Mouse (Mus musculus) neural tube, embryonic 13.5 days (tissue): Measurements from ENCODE around the gene Dpf1. TPM values are rescaled to one million over a fixed set of nuclear protein-coding genes. Genes with fewer than 3 reads are reported as not detected.

Experiments used
- ATAC-seq: fragments of 200-750 bp; cut with Nextera tagmentation; 2 replicates; pipeline ENCODE4 v1.8.0; 2017; ENCODE audit warnings: low read depth, mild to moderate bottlenecking, moderate TSS enrichment, moderate library complexity
- H3K27ac ChIP-seq: fragments of 300-500 bp; sonication (generic); replicated peaks from 2 replicates; pipeline ENCODE4 v1.5.1; 2015; ENCODE audit warnings: moderate library complexity, mild to moderate bottlenecking, inconsistent platforms
- H3K27me3 ChIP-seq: fragments of 300-500 bp; sonication (generic); 2 replicates; pipeline ENCODE4 v1.6.1; 2015; ENCODE audit warnings: mild to moderate bottlenecking, inconsistent platforms
- H3K36me3 ChIP-seq: fragments of 300-500 bp; sonication (generic); 2 replicates; pipeline ENCODE4 v1.6.1; 2015; ENCODE audit warnings: mild to moderate bottlenecking, inconsistent platforms
- H3K4me1 ChIP-seq: fragments of 300-500 bp; sonication (generic); replicated peaks from 2 replicates; pipeline ENCODE4 v1.6.1; 2015; ENCODE audit warnings: inconsistent platforms
- H3K4me2 ChIP-seq: fragments of 300-500 bp; sonication (generic); 2 replicates; pipeline ENCODE4 v1.6.1; 2015; ENCODE audit warnings: inconsistent platforms, mild to moderate bottlenecking, moderate library complexity
- H3K4me3 ChIP-seq: fragments of 300-500 bp; sonication (generic); 2 replicates; pipeline ENCODE4 v1.5.1; 2015; ENCODE audit warnings: mild to moderate bottlenecking, inconsistent platforms
- H3K9ac ChIP-seq: fragments of 300-500 bp; sonication (generic); 2 replicates; pipeline ENCODE4 v1.6.1; 2015; ENCODE audit warnings: moderate library complexity, mild to moderate bottlenecking, inconsistent platforms
- H3K9me3 ChIP-seq: fragments of 300-500 bp; sonication (generic); 2 replicates; pipeline ENCODE4 v1.6.1; 2016; ENCODE audit warnings: inconsistent platforms
- WGBS: fragments of 180-500 bp; shearing (Covaris S2); methylation state at CpG from one replicate; pipeline ENCODE4 v1.1.7; 2015; 5-methylcytosine and 5-hydroxymethylcytosine counted together
- polyA plus RNA-seq: library from polyadenylated mRNA; unstranded; fragments of >200 nt; fragmentation: Nextera tagmentation; extraction: Ambion mirVana; gene quantifications from 2 replicates; pipeline ENCODE4 v1.2.1, GENCODE M21; 2015

The Dpf1 gene
- polyA plus RNA-seq, 1 experiment from 2014 or later = 175 TPM

DNA sequence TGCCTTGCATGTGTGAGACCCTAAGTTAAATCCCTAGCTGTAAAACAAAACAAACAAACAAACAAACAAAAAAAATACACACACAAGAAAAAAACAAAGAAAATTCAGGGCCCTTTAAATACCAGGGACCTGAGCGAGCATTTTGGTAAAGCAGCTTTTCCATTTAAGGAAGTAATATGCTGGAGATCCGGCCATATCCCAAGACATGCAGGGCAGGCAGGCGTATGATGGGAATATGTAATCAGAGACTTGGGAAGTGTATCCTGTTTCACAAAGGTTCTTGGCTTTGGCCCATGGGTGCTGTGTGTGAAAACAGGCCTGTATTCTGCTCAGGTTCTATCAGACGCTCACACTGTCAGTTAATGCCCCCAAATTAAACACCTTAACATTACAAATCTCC lies 26.2 kb upstream of the Dpf1 start:
- Histone ChIP-seq H3K9me3 (no peaks in the 10 kb centered on the region), H3K4me2 (no peak overlapping the region), H3K4me1 (peaks cover 17% of the 10 kb centered on the region), H3K9ac (no peak overlapping the region), H3K27me3 (peaks cover 31% of the 10 kb centered on the region), H3K4me3 (no peak overlapping the region), H3K27ac (no peak overlapping the region), H3K36me3 (no peaks in the 10 kb centered on the region)
- no peak for ATAC-seq
- 94% methylated on average over 4 of the region's 4 CpGs for WGBS

DNA sequence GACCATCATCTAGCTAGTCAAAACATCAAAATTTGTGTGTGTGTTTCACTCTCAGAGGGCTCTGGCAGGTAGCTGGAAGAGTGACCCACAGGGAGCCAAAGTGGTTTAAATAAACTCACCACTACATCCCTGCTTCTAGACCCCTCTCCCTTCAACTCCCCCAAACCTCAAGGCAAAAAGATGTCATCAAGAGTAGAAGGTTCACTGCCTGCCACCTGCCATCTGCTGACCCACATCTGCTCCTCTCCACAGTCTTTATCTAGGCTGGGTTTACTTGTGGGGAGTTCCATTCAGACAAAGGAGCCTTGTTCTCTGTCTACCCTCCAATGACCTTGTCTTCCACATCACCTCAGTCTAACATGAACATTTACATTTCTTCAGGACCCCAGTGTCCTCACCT lies 24.5 kb upstream of the Dpf1 start:
- H3K4me1 ChIP-seq = peaks cover 17% of the 10 kb centered on the region
- H3K4me3 ChIP-seq = no peak overlapping the region
- H3K27ac ChIP-seq = no peak overlapping the region
- no peak overlapping the region for H3K4me2 ChIP-seq
- H3K36me3 ChIP-seq = no peaks in the 10 kb centered on the region
- H3K9me3 ChIP-seq = no peaks in the 10 kb centered on the region
- ATAC-seq = no peak
- peaks cover 41% of the 10 kb centered on the region for H3K27me3 ChIP-seq
- no peak overlapping the region for H3K9ac ChIP-seq

DNA sequence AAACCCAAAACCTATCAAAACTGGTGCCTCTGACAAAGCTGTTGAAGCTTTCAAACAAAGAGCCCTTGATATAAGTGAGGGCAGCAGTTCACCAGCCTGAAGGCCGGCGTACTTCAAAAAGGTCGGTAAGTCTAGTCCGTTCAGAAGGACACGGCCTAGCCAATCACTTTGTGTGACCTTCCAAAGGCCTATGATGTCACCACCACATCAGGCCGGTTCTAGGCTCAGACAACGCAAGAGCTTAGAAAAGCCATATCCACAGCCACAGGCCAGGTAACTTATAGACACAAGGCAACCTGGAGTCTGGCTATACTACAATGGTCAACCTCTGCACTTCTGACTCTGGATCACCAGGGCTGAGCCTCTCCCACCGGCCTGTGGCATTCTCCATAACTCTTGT lies 23.8 kb upstream of the Dpf1 start:
- H3K4me2 ChIP-seq = no peak overlapping the region
- H3K9me3 ChIP-seq = no peaks in the 10 kb centered on the region
- no peak overlapping the region for H3K27ac ChIP-seq
- no peak overlapping the region for H3K4me3 ChIP-seq
- peaks cover 41% of the 10 kb centered on the region for H3K27me3 ChIP-seq
- peaks cover 17% of the 10 kb centered on the region for H3K4me1 ChIP-seq
- no peaks in the 10 kb centered on the region for H3K36me3 ChIP-seq
- no peak overlapping the region for H3K9ac ChIP-seq
- ATAC-seq = no peak
- WGBS = 87% methylated on average over 8 of the region's 8 CpGs

DNA sequence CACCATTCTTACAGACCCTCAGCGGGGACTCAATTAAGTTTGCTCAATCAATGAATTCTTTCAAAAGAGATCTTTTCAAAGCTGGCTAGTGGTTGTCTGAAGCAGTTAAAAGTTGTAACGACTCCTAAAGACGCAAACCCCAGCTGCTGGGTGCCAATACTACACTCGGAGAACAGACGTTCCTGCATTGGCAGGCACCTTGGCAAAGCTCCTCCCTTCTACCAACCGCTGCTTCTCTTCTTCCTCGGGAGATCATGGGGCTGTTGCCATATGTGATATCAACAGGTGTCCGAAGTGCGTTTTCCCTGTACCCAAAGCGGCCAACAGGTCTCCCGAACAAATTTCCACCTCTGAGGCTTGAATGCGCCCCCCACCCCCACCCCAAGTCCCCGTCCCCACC lies 22.9 kb upstream of the Dpf1 start:
- peaks cover 48% of the 10 kb centered on the region for H3K27me3 ChIP-seq
- H3K9me3 ChIP-seq = no peaks in the 10 kb centered on the region
- 8% methylated on average over 13 of the region's 13 CpGs for WGBS
- H3K36me3 ChIP-seq = no peaks in the 10 kb centered on the region
- H3K4me3 ChIP-seq = peak overlapping the region; percentile 56
- H3K4me1 ChIP-seq = peaks cover 17% of the 10 kb centered on the region
- no peak overlapping the region for H3K27ac ChIP-seq
- peak overlapping the region; percentile 71 for H3K9ac ChIP-seq
- no peak for ATAC-seq
- peak overlapping the region; percentile 96 for H3K4me2 ChIP-seq

DNA sequence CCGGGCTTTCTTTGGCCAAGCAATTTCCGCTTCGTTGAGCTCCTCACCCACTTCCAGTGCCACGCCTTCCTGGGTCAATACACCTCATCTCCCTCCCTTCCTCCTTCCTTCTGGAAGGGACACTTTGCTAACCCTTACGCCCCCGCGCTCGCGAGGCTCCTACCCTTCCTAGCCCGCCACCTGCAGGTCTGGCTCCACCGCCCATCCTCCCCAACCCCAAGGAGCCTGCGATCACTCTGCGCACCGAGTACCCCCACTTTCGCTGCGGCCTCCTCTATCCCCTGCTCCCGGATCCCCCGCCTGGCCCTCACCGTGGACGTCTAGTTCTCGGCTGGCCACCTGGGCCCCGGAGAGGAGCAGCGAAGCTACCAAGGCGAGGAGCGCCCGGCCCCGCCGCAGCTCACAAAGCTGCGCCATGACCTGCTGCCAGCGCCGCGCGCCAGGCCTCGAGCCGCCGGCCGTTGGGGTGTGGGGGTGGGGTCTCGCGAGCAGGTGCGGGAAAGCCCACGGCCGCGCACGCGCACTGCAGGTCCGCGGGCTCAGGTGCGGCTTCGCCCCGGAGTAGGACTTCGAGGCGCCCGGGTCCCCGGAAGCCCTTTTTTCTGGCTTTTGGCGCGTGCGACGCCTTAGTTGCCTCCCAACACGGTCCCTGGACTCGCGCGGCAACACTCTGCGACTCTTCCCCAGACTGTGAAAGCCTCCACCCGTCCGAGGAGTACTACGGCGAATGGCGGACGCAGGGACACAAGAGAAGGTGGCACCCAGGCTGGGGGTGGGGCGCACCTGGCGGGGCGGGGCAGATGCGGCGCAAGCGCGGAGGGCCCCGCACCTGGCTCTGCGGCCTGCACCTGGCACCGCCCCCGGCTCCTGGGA lies 22.3 kb upstream of the Dpf1 start, which contains the start of gene Spint2:
Gene Spint2, minus strand, starts transcription at position 712 of the 873 bp plus-strand sequence.
- peaks cover 48% of the 10 kb centered on the region for H3K27me3 ChIP-seq
- under 1% methylated on average over 79 of the region's 80 CpGs for WGBS
- no peaks in the 10 kb centered on the region for H3K36me3 ChIP-seq
- peak within 1 kb of the TSS; percentile 56 for H3K4me3 ChIP-seq
- no peak within 1 kb of the TSS for H3K27ac ChIP-seq
- ATAC-seq = peak; percentile 84
- no peaks in the 10 kb centered on the region for H3K9me3 ChIP-seq
- H3K9ac ChIP-seq = peak within 1 kb of the TSS; percentile 71
- H3K4me1 ChIP-seq = peaks cover 17% of the 10 kb centered on the region
- H3K4me2 ChIP-seq = peak within 1 kb of the TSS; percentile 96

GRCm38 (mm10) chr7:29282074-29282554 lies 21.6 kb upstream of the Dpf1 start:
- peaks cover 50% of the 10 kb centered on the region for H3K27me3 ChIP-seq
- ATAC-seq = no peak; the same call in 1 of the 2 replicates
- WGBS = 10% methylated on average over 21 of the region's 21 CpGs

DNA sequence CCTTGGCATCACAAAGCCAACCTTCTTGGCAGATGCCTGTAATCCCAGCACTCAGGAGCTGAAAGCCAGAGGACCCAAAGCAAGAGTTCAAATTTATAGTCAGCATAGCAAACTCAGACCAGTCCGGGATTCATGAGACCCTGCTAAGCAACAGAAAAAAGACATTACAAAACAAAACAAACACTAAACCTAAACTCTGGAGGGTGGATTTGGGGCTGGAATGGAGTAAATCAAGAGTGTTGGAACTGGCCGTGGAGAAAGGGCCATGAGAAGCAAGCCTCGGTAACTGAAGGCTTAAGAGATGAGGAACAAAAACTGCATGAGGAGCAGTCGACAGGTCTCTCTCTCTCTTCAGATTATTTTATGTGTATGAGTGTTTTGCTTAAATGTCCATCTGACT lies 19.9 kb upstream of the Dpf1 start:
- Histone ChIP-seq H3K27ac (no peak overlapping the region), H3K27me3 (peaks cover 58% of the 10 kb centered on the region), H3K4me1 (peaks cover 21% of the 10 kb centered on the region), H3K9ac (no peak overlapping the region), H3K9me3 (no peaks in the 10 kb centered on the region), H3K4me3 (no peak overlapping the region), H3K4me2 (no peak overlapping the region), H3K36me3 (no peaks in the 10 kb centered on the region)
- WGBS = 76% methylated on average over 4 of the region's 4 CpGs
- ATAC-seq = no peak

More at GRCm38 (mm10) chr7:29282074-29282554, 21.6 kb upstream of the Dpf1 start:
- H3K9me3 ChIP-seq = no peaks in the 10 kb centered on the region
- peak overlapping the region; percentile 71 for H3K9ac ChIP-seq
- peaks cover 17% of the 10 kb centered on the region for H3K4me1 ChIP-seq
- no peaks in the 10 kb centered on the region for H3K36me3 ChIP-seq
- peak overlapping the region; percentile 96 for H3K4me2 ChIP-seq
- no peak overlapping the region for H3K27ac ChIP-seq
- H3K4me3 ChIP-seq = peak overlapping the region; percentile 56

DNA sequence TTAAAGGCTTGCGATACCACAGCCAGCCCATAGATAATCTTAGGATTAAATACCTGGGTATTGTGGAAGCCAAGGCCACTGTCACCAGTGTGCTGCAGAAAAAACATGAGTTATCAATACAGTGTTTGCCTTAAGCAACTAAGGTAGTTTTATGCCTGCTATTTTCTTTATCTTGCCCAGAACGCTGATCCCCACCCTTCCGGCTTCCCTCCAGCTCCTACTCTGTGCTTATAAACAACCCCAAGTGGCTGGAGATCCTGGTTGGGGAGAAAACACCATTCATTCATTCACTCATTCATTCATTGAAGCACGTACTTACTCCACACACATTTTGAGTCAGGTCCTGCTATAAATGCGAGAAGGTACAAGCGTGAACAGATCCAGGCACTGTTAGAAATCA lies 19.2 kb upstream of the Dpf1 start:
- H3K27me3 ChIP-seq = peaks cover 56% of the 10 kb centered on the region
- H3K4me3 ChIP-seq = no peak overlapping the region
- no peaks in the 10 kb centered on the region for H3K9me3 ChIP-seq
- 94% methylated on average over 6 of the region's 6 CpGs for WGBS
- H3K4me2 ChIP-seq = no peak overlapping the region
- ATAC-seq = no peak
- no peak overlapping the region for H3K9ac ChIP-seq
- H3K27ac ChIP-seq = no peak overlapping the region
- no peaks in the 10 kb centered on the region for H3K36me3 ChIP-seq
- peaks cover 28% of the 10 kb centered on the region for H3K4me1 ChIP-seq

- ATAC-seq = no peak
- Histone ChIP-seq H3K4me2 (no peak overlapping the region), H3K36me3 (no peaks in the 10 kb centered on the region)
Measured at GRCm38 (mm10) chr7:29287481-29287880, 16.3 kb upstream of the Dpf1 start.

GRCm38 (mm10) chr7:29288079-29288478 lies 15.7 kb upstream of the Dpf1 start:
- no peak for ATAC-seq

More at GRCm38 (mm10) chr7:29287481-29287880, 16.3 kb upstream of the Dpf1 start:
- Histone ChIP-seq H3K4me3 (no peak overlapping the region), H3K4me1 (peaks cover 37% of the 10 kb centered on the region), H3K9me3 (no peaks in the 10 kb centered on the region), H3K27me3 (peaks cover 27% of the 10 kb centered on the region), H3K9ac (no peak overlapping the region), H3K27ac (no peak overlapping the region)
- 84% methylated on average over 7 of the region's 7 CpGs for WGBS

GRCm38 (mm10) chr7:29288942-29289638 lies 14.7 kb upstream of the Dpf1 start, which contains the start of gene Ppp1r14a:
Gene Ppp1r14a (plus strand): TSS chr7:29289308.
- H3K4me3 ChIP-seq = peak within 1 kb of the TSS; percentile 48
- H3K27ac ChIP-seq = peak within 1 kb of the TSS; percentile 84
- no peaks in the 10 kb centered on the region for H3K36me3 ChIP-seq
- peak within 1 kb of the TSS; percentile 79 for H3K4me2 ChIP-seq
- no peaks in the 10 kb centered on the region for H3K9me3 ChIP-seq
- H3K9ac ChIP-seq = peak within 1 kb of the TSS; percentile 74
- WGBS = under 1% methylated on average over 45 of the region's 59 CpGs
- H3K27me3 ChIP-seq = peaks cover 17% of the 10 kb centered on the region; the same call in 1 of the 2 replicates
- peaks cover 53% of the 10 kb centered on the region for H3K4me1 ChIP-seq
- ATAC-seq = peak; percentile 21; the same call in 1 of the 2 replicates

More at GRCm38 (mm10) chr7:29288079-29288478, 15.7 kb upstream of the Dpf1 start:
- H3K36me3 ChIP-seq = no peaks in the 10 kb centered on the region
- H3K4me2 ChIP-seq = no peak overlapping the region
- no peak overlapping the region for H3K27ac ChIP-seq
- H3K9me3 ChIP-seq = no peaks in the 10 kb centered on the region
- H3K9ac ChIP-seq = no peak overlapping the region
- H3K27me3 ChIP-seq = peaks cover 22% of the 10 kb centered on the region; the same call in 1 of the 2 replicates
- H3K4me3 ChIP-seq = no peak overlapping the region
- H3K4me1 ChIP-seq = peaks cover 43% of the 10 kb centered on the region
- WGBS = 83% methylated on average over 2 of the region's 2 CpGs

GRCm38 (mm10) chr7:29289856-29290255 lies 13.9 kb upstream of the Dpf1 start:
- Histone ChIP-seq H3K27me3 (peaks cover 17% of the 10 kb centered on the region; the same call in 1 of the 2 replicates), H3K36me3 (no peaks in the 10 kb centered on the region), H3K27ac (peak overlapping the region; percentile 84), H3K4me3 (peak overlapping the region; percentile 48), H3K9me3 (no peaks in the 10 kb centered on the region), H3K9ac (peak overlapping the region; percentile 74), H3K4me2 (peak overlapping the region; percentile 79), H3K4me1 (peaks cover 57% of the 10 kb centered on the region)
- 70% methylated on average over 6 of the region's 6 CpGs for WGBS
- no peak for ATAC-seq
